ENCODE assay signal across 9 mouse cellular contexts in genomic region chr6:51265329-51265728, GRCm38 (mm10).
"Had no signal": no experiment of that assay in that cellular context is flagged by ENCODE, and none has a peak within 500 bp of the region (broad histone marks: within the 10 kb centered on the region; RNA-seq: fewer than 3 reads in every experiment).

No protein-coding gene starts in this region.

- DNase-seq: kidney, adult 8-10 months; kidney, postnatal 25 days; liver; liver, embryonic 13.5 days; liver, postnatal 0 days; lung, postnatal 14 days; spleen, adult 18-20 months; thymus, adult 2 months; thymus, postnatal 36 days had no signal
